Mouse (Mus musculus) hindbrain, embryonic 15.5 days (tissue): Measurements from ENCODE around the gene Dazap1. TPM values are rescaled to one million over a fixed set of nuclear protein-coding genes. Genes with fewer than 3 reads are reported as not detected.

ENCODE experiments used
- microRNA-seq: library from miRNA; unstranded; fragments of <30 nt; microRNA quantifications from one replicate; pipeline ENCODE4, GENCODE M21; 2016
- polyA plus RNA-seq: library from polyadenylated mRNA; unstranded; fragments of >200 nt; fragmentation: Nextera tagmentation; extraction: Ambion mirVana; gene quantifications from 2 replicates; pipeline ENCODE4 v1.2.1, GENCODE M21; 2015

The Dazap1 gene
- polyA plus RNA-seq, 1 experiment from 2014 or later, result 51.3 TPM

Small RNA genes lying within 50 kb of the gene (microRNA-seq; reads per million reads assigned to microRNA genes)
- 0.65 reads per million for gene Mir6911

Other genes with a start within 250 kb of the Dazap1 start
- gene Arhgap45, start 244.8 kb upstream of the Dazap1 start, polyA plus RNA-seq, result 2.3 and 2.5 TPM in 2 replicates
- gene Polr2e, start 221.7 kb upstream of the Dazap1 start, polyA plus RNA-seq, result 141 and 145 TPM in 2 replicates
- gene Gpx4, start 214.3 kb upstream of the Dazap1 start, polyA plus RNA-seq, result 583 and 596 TPM in 2 replicates
- gene Sbno2, start 155.9 kb upstream of the Dazap1 start, polyA plus RNA-seq, result 12.6 and 12.9 TPM in 2 replicates
- 18.6 and 20.0 TPM in 2 replicates for gene Stk11, start 145.7 kb upstream of the Dazap1 start, polyA plus RNA-seq
- 503 and 517 TPM in 2 replicates for gene Atp5d, start 122.9 kb upstream of the Dazap1 start, polyA plus RNA-seq
- gene Cbarp, start 120.7 kb upstream of the Dazap1 start, polyA plus RNA-seq, result 61.4 and 71.3 TPM in 2 replicates
- 22.6 and 26.0 TPM in 2 replicates for gene Midn, start 113.2 kb upstream of the Dazap1 start, polyA plus RNA-seq
- 295 and 319 TPM in 2 replicates for gene Cirbp, start 95.5 kb upstream of the Dazap1 start, polyA plus RNA-seq
- gene 1600002K03Rik, start 88.5 kb upstream of the Dazap1 start, polyA plus RNA-seq, result 10.1 and 12.7 TPM in 2 replicates
- 29.1 and 33.6 TPM in 2 replicates for gene Efna2, start 82.0 kb upstream of the Dazap1 start, polyA plus RNA-seq
- gene Mum1, start 35.1 kb upstream of the Dazap1 start, polyA plus RNA-seq, result 36.5 and 38.6 TPM in 2 replicates
- 311 and 321 TPM in 2 replicates for gene Ndufs7, start 12.4 kb upstream of the Dazap1 start, polyA plus RNA-seq
- gene Gamt, start 474 bp upstream of the Dazap1 start, polyA plus RNA-seq, result 24.6 and 28.1 TPM in 2 replicates
- 551 and 587 TPM in 2 replicates for gene Rps15, start 31.0 kb downstream of the Dazap1 start, polyA plus RNA-seq
- gene Apc2, start 34.5 kb downstream of the Dazap1 start, polyA plus RNA-seq, result 175 and 181 TPM in 2 replicates
- 29.8 and 30.1 TPM in 2 replicates for gene 2310011J03Rik, start 59.1 kb downstream of the Dazap1 start, polyA plus RNA-seq
- 6.1 and 6.7 TPM in 2 replicates for gene Pcsk4, start 68.0 kb downstream of the Dazap1 start, polyA plus RNA-seq
- 5.7 and 7.1 TPM in 2 replicates for gene Reep6, start 68.5 kb downstream of the Dazap1 start, polyA plus RNA-seq
- 0.76 and 1.2 TPM in 2 replicates for gene Adamtsl5, start 86.9 kb downstream of the Dazap1 start, polyA plus RNA-seq
- 6.1 and 6.4 TPM in 2 replicates for gene Plk5, start 95.0 kb downstream of the Dazap1 start, polyA plus RNA-seq
- gene Mex3d, start 126.2 kb downstream of the Dazap1 start, polyA plus RNA-seq, result 18.9 and 19.2 TPM in 2 replicates
- gene Mbd3, start 138.1 kb downstream of the Dazap1 start, polyA plus RNA-seq, result 213 and 229 TPM in 2 replicates
- 711 and 737 TPM in 2 replicates for gene Uqcr11, start 145.3 kb downstream of the Dazap1 start, polyA plus RNA-seq
- gene Tcf3, start 172.2 kb downstream of the Dazap1 start, polyA plus RNA-seq, result 52.5 and 54.7 TPM in 2 replicates
- 1.6 and 1.7 TPM in 2 replicates for gene Onecut3, start 233.3 kb downstream of the Dazap1 start, polyA plus RNA-seq